Mouse (Mus musculus) macrophage (primary cell): Measurements from ENCODE around the gene Zfp219. TPM values are rescaled to one million over a fixed set of nuclear protein-coding genes. Genes with fewer than 3 reads are reported as not detected.
"Not testable (repeated sequence)": the region's sequence is repeated elsewhere in the genome, so short reads cannot be mapped to it uniquely, and the experiment has no call there.

ENCODE experiments used
- H3K27ac ChIP-seq: fragments of 350-480 bp; formaldehyde crosslinking; 2 replicates; pipeline ENCODE4 v1.9.0; 2021
- H3K36me3 ChIP-seq: fragments of 350-480 bp; formaldehyde crosslinking; 2 replicates; pipeline ENCODE4 v1.9.0; 2021; ENCODE audit errors: inconsistent target
- H3K4me3 ChIP-seq: fragments of 350-480 bp; formaldehyde crosslinking; 2 replicates; pipeline ENCODE4 v1.9.0; 2021; ENCODE audit errors: inconsistent target
- H3K79me2 ChIP-seq: fragments of 350-480 bp; formaldehyde crosslinking; 2 replicates; pipeline ENCODE4 v1.9.0; 2021; ENCODE audit errors: inconsistent target
- WGBS: methylation state at CpG from one replicate; pipeline ENCODE4 v1.1.7; 2026; ENCODE audit warnings: inconsistent platforms; ENCODE audit not compliant: missing documents; 5-methylcytosine and 5-hydroxymethylcytosine counted together
- polyA plus RNA-seq: library from polyadenylated mRNA; stranded (reverse); fragments of 250-400 nt; gene quantifications from 3 replicates; pipeline ENCODE4 v1.2.4, GENCODE M21; 2018; ENCODE audit warnings: inconsistent platforms
- total RNA-seq, 78 experiments: library from RNA; depleted of rRNA; stranded (reverse); fragments of 250-400 nt; gene quantifications; 1 replicate in 9 of 78; 2 replicates in 24 of 78; 3 replicates in 43 of 78; 4 replicates in 2 of 78; pipeline ENCODE4 v1.2.4; 2018; ENCODE audit warnings: inconsistent platforms in 56 of 78

The Zfp219 gene
- total RNA-seq (2018; cell fraction: chromatin; rRNA removed): 10 to 100 TPM; 13.7 to 81.5 (median 44.3) TPM
- 10 to 100 TPM in 21 of 26 experiments, 1 to 10 TPM in 5; 7.1 to 23.2 (median 13.8) TPM for total RNA-seq (2018; cell fraction: cytosol; rRNA removed)
- total RNA-seq (2018; cell fraction: nucleus; rRNA removed): 10 to 100 TPM; 12.5 to 75.1 (median 35.6) TPM
- 7.2 to 19.5 TPM (median 12.3 TPM) in 3 replicates for polyA plus RNA-seq

GRCm38 (mm10) chr14:52020486-52021137, at the start of gene Zfp219:
Gene Zfp219, minus strand, starts transcription at chr14:52020733.
- 17% methylated on average over 15 of the region's 15 CpGs for WGBS
- H3K4me3 ChIP-seq: peak within 1 kb of the TSS; percentile 54
- peaks cover 9% of the 10 kb centered on the region; the same call in 1 of the 2 replicates for H3K79me2 ChIP-seq
- no peaks in the 10 kb centered on the region for H3K36me3 ChIP-seq
- peak within 1 kb of the TSS; percentile 78 for H3K27ac ChIP-seq

- Histone ChIP-seq H3K79me2 (no peaks in the 10 kb centered on the region), H3K36me3 (no peaks in the 10 kb centered on the region), H3K4me3 (no peak overlapping the region), H3K27ac (no peak overlapping the region)
- WGBS: 86% methylated on average over 4 of the region's 4 CpGs
These were observed 45.6 kb upstream of the Zfp219 start for GRCm38 (mm10) chr14:52066135-52066534.

- Histone ChIP-seq H3K27ac (no peak overlapping the region), H3K79me2 (no peaks in the 10 kb centered on the region), H3K36me3 (no peaks in the 10 kb centered on the region), H3K4me3 (no peak overlapping the region)
- WGBS: 95% methylated on average over 8 of the region's 8 CpGs
These were observed 41.3 kb upstream of the Zfp219 start for GRCm38 (mm10) chr14:52061798-52062197.

GRCm38 (mm10) chr14:52060800-52061199, 40.3 kb upstream of the Zfp219 start:
- H3K79me2 ChIP-seq: no peaks in the 10 kb centered on the region
- no peaks in the 10 kb centered on the region for H3K36me3 ChIP-seq
- WGBS: 100% methylated on average over 1 of the region's 1 CpGs
- no peak overlapping the region for H3K4me3 ChIP-seq
- no peak overlapping the region for H3K27ac ChIP-seq

- 58% methylated on average over 4 of the region's 4 CpGs for WGBS
- Histone ChIP-seq H3K36me3 (no peaks in the 10 kb centered on the region), H3K27ac (no peak overlapping the region), H3K79me2 (no peaks in the 10 kb centered on the region), H3K4me3 (no peak overlapping the region)
These were observed 39.4 kb upstream of the Zfp219 start for GRCm38 (mm10) chr14:52059982-52060381.

- not testable (repeated sequence) for H3K4me3 ChIP-seq, H3K79me2 ChIP-seq, H3K36me3 ChIP-seq, H3K27ac ChIP-seq
- 83% methylated on average over 3 of the region's 3 CpGs for WGBS
These were observed 32.2 kb upstream of the Zfp219 start for GRCm38 (mm10) chr14:52052720-52053119.

- WGBS: 96% methylated on average over 9 of the region's 9 CpGs
- Histone ChIP-seq H3K4me3 (no peak overlapping the region), H3K36me3 (no peaks in the 10 kb centered on the region), H3K27ac (no peak overlapping the region), H3K79me2 (no peaks in the 10 kb centered on the region)
These were observed 25.5 kb upstream of the Zfp219 start for GRCm38 (mm10) chr14:52045966-52046565.

- H3K27ac ChIP-seq: no peak overlapping the region
- 9% methylated on average over 8 of the region's 8 CpGs for WGBS
- H3K4me3 ChIP-seq: no peak overlapping the region
- H3K36me3 ChIP-seq: no peaks in the 10 kb centered on the region
- H3K79me2 ChIP-seq: no peaks in the 10 kb centered on the region
These were observed 24.6 kb upstream of the Zfp219 start for GRCm38 (mm10) chr14:52044901-52045678.

- no peaks in the 10 kb centered on the region for H3K79me2 ChIP-seq
- H3K27ac ChIP-seq: no peak overlapping the region
- no peak overlapping the region for H3K4me3 ChIP-seq
- H3K36me3 ChIP-seq: no peaks in the 10 kb centered on the region
- WGBS: 71% methylated on average over 6 of the region's 6 CpGs
These were observed 22.9 kb upstream of the Zfp219 start for GRCm38 (mm10) chr14:52043446-52043845.

GRCm38 (mm10) chr14:52042359-52042758, 21.8 kb upstream of the Zfp219 start, which contains the start of gene Olfr221:
Gene Olfr221, minus strand, starts transcription at chr14:52042459.
- H3K36me3 ChIP-seq, H3K4me3 ChIP-seq, H3K79me2 ChIP-seq: not testable (repeated sequence)
- WGBS: 0% methylated on average over 2 of the region's 3 CpGs
- H3K27ac ChIP-seq: 0 out of 2 replicates have a peak within 1 kb of the TSS, but pooled peaks have one; percentile 27

GRCm38 (mm10) chr14:52039332-52039731, 18.8 kb upstream of the Zfp219 start:
- H3K79me2 ChIP-seq: no peaks in the 10 kb centered on the region
- H3K27ac ChIP-seq: no peak overlapping the region
- 80% methylated on average over 5 of the region's 5 CpGs for WGBS
- H3K4me3 ChIP-seq: no peak overlapping the region
- H3K36me3 ChIP-seq: no peaks in the 10 kb centered on the region

GRCm38 (mm10) chr14:52035926-52036325, 15.4 kb upstream of the Zfp219 start:
- 99% methylated on average over 6 of the region's 6 CpGs for WGBS
- H3K27ac ChIP-seq: no peak overlapping the region
- no peaks in the 10 kb centered on the region for H3K79me2 ChIP-seq
- no peaks in the 10 kb centered on the region for H3K36me3 ChIP-seq
- no peak overlapping the region for H3K4me3 ChIP-seq

- H3K36me3 ChIP-seq: no peaks in the 10 kb centered on the region
- no peak overlapping the region for H3K27ac ChIP-seq
- H3K4me3 ChIP-seq: no peak overlapping the region
- WGBS: 95% methylated on average over 4 of the region's 4 CpGs
- H3K79me2 ChIP-seq: no peaks in the 10 kb centered on the region
These were observed 5.8 kb upstream of the Zfp219 start for GRCm38 (mm10) chr14:52026342-52026741.

- WGBS: 77% methylated on average over 2 of the region's 2 CpGs
- no peaks in the 10 kb centered on the region for H3K36me3 ChIP-seq
- H3K27ac ChIP-seq: no peak overlapping the region
- H3K79me2 ChIP-seq: no peaks in the 10 kb centered on the region
- H3K4me3 ChIP-seq: no peak overlapping the region
These were observed 3.6 kb upstream of the Zfp219 start for GRCm38 (mm10) chr14:52024133-52024532.
